Mouse (Mus musculus) G1E-ER4 (cell line): ENCODE data around the gene Mcrs1. TPM values are rescaled to one million over a fixed set of nuclear protein-coding genes. Genes with fewer than 3 reads are reported as not detected.

ENCODE experiments used
- GATA1 ChIP-seq: IDR thresholded peaks from one replicate; pipeline ENCODE4 v1.8.0; 2012; ENCODE audit warnings: low read length, inconsistent platforms
- polyA plus RNA-seq: library from polyadenylated mRNA; stranded (reverse); fragments of >175 nt; gene quantifications from 2 replicates; pipeline ENCODE4 v1.2.3, GENCODE M21; 2012

Gene Mcrs1
- polyA plus RNA-seq, 1 experiment = 126 TPM

- no peak for TF ChIP-seq GATA1
Observed at GRCm38 (mm10) chr15:99255241-99255749, 3.5 kb upstream of the Mcrs1 start.

GRCm38 (mm10) chr15:99254477-99255005 is 2.8 kb upstream of the Mcrs1 start:
- TF ChIP-seq GATA1 = no peak

GRCm38 (mm10) chr15:99253772-99254171 is 2.0 kb upstream of the Mcrs1 start:
- no peak for TF ChIP-seq GATA1

GRCm38 (mm10) chr15:99252381-99253174 is 817 bp upstream of the Mcrs1 start:
- no peak for TF ChIP-seq GATA1

- TF ChIP-seq GATA1 = no peak
Observed at GRCm38 (mm10) chr15:99249938-99250337, 1.8 kb downstream of the Mcrs1 start.

GRCm38 (mm10) chr15:99248972-99249371 is 2.8 kb downstream of the Mcrs1 start:
- no peak for TF ChIP-seq GATA1

GRCm38 (mm10) chr15:99242045-99242444 is 9.7 kb downstream of the Mcrs1 start:
- no peak for TF ChIP-seq GATA1

- no peak for TF ChIP-seq GATA1
Observed at GRCm38 (mm10) chr15:99241249-99241648, 10.5 kb downstream of the Mcrs1 start.

- TF ChIP-seq GATA1 = no peak
Observed at GRCm38 (mm10) chr15:99240129-99240528, 11.6 kb downstream of the Mcrs1 start.

GRCm38 (mm10) chr15:99238006-99238405 is 13.8 kb downstream of the Mcrs1 start:
- TF ChIP-seq GATA1 = no peak

- no peak for TF ChIP-seq GATA1
Observed at GRCm38 (mm10) chr15:99234326-99235010, 17.3 kb downstream of the Mcrs1 start.

- no peak for TF ChIP-seq GATA1
Observed at GRCm38 (mm10) chr15:99233719-99234118, 18.0 kb downstream of the Mcrs1 start.

GRCm38 (mm10) chr15:99231998-99232397 is 19.8 kb downstream of the Mcrs1 start:
- TF ChIP-seq GATA1 = no peak

GRCm38 (mm10) chr15:99226090-99226489 is 25.7 kb downstream of the Mcrs1 start:
- no peak for TF ChIP-seq GATA1

- no peak for TF ChIP-seq GATA1
Observed at GRCm38 (mm10) chr15:99225081-99225810, 26.5 kb downstream of the Mcrs1 start.
